Mouse (Mus musculus): ENCODE data around the gene Sh2d7.
"Not testable (repeated sequence)": the region's sequence is repeated elsewhere in the genome, so short reads cannot be mapped to it uniquely, and the experiment has no call there.

The Sh2d7 gene

GRCm38 (mm10) chr9:54547536-54547935 is 8.8 kb downstream of the Sh2d7 start:
- peak; percentile 66 for DNase-seq

DNA sequence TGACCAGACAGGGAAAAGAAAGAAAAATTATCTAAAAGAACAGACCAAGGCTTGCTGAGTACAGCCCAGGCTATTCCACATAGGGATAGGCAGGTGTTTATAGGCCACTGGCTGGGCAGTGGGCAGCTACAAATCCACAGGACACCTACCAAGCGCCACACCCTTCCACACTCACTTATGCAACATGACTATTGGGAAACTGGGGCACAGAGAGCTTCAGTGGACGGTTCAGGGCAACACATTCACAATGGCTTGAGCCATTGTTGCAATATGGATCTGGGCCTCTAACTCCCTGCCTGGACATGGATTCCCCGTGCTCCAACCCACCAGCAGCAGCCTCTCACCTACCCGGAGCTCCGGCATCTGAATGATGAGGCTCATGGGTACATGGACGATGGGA is 10.6 kb downstream of the Sh2d7 start:
- DNase-seq: no peak

GRCm38 (mm10) chr9:54552409-54552808 is 13.6 kb downstream of the Sh2d7 start:
- DNase-seq: peak; percentile 60

- DNase-seq: no peak
These were observed 16.3 kb downstream of the Sh2d7 start for GRCm38 (mm10) chr9:54555044-54555443.

DNA sequence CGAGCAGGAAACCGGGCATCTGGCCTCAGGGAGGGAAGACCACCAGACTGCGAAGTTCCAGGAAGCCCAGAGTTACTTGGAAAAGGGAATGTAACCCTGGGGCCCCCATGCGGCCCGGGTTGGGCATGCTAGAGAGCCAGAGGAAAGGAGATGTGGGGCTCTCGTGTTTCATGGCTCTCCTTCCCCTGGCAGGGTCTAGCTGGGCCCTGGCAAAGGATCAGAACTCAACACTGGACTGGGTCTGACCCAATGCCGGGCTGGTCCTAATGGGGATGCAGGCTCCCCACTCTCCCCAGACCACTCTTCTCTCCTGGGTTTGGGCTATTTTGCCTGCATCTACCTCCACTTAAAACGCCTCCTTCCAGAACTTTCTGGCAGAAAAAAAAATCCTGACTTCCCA is 19.9 kb downstream of the Sh2d7 start:
- no peak for DNase-seq

DNA sequence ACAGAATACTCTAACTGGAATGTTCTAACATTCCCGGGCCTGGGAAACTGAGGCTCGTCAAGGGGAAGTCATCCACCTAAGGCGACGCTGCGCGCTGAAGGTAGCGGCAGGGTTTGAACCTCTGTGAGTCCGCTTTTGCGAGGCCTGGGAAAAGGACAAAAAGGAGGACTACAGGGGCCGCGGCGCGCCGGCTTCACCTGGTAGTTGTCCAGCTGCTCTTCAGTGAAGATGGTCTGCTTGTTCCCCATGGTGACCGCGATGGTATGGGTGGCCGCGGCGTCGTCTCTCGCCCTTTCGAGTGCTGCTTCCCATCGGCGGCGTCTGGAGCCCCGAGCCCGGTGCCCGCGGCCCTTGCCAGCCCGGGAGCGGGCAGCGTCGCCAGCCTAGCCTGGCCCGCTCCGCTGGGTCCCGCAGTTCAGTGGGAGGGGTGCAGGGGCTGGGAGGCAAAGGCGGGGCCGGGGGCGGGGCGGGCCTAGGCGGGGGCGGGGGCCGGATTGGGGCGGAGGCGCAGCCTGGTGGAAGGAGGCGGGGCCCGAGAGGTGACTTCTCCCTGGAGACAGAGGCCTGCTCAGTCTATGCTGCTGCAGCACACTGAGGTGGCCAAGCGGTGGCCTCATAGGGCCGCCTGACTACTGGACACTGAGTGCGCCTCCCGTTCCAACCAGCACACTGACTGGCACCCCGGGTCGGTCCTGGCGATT is 21.1 kb downstream of the Sh2d7 start, which contains the start of gene Cib2:
TSS of gene Cib2 (minus strand) at position 448 of the 701 bp plus-strand sequence.
- peak; percentile 79 for DNase-seq

DNA sequence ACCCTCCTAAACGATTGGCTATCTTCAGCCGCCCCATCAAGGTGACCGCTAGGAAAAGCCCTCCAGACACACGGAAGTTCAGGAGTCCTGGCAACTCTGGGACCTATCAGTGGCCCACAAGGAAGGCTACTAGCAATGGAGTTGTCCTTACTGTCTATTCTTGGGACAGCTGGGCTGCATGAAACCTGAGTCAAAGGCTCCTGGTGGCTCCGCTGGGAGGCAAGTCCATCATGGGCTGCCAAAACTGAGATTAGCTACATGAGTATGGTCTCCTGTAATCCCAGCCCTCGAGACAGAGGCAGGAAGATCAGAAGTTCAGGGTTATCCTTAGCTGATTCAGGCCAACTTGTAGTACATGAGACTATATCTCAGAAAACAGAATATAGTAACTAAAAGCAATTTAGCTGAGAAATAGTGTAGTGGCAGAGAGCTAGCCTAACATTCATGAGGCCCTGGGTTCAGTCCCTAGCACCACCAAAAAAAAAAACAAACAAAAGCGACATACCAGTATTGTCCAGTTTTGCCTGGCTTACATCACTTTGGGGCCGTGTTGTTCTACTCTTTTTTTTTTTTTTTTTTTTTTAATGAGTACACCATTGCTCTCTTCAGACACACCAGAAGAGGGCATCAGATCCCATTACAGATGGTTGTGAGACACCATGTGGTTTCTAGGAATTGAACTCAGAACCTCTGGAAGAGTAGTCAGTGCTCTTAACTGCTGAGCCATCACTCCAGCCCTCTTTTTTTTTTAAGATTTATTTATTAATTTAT is 22.2 kb downstream of the Sh2d7 start:
- DNase-seq: no peak

GRCm38 (mm10) chr9:54566958-54567357 is 28.2 kb downstream of the Sh2d7 start:
- no peak for DNase-seq

GRCm38 (mm10) chr9:54568732-54569131 is 29.9 kb downstream of the Sh2d7 start:
- DNase-seq: no peak

DNA sequence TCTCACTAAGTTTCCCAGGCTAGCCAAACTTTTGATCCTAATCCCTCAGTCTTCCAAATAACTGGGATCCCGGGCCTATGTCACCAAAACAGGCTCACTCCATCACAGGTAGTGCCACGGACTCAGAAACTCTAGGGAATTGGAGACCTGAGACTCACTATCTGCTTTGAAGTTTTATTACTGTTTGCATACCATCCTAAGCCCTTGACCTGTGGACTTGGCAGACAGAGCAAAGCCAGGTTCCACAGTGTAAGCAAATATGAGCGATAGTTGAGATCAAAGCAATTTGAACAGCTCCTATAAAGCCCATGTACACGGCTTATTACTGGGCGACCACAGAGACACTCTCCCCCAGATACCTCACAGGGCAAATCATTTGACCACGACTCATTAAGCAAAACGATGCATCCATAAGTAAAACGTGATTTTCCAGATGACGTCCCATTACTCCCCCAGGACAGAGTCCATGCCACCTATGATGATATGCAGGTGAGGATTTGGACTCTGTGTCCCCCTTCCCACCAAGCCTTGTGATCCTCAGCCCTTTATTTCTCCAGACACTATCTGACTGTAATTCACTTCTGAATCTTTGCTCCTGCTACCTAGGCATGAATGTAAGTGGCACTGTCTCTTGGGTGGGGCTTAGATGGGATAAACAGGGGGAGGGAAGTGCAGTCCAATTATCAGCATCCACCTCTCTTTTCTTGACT is 32.5 kb downstream of the Sh2d7 start:
- no peak for DNase-seq

DNA sequence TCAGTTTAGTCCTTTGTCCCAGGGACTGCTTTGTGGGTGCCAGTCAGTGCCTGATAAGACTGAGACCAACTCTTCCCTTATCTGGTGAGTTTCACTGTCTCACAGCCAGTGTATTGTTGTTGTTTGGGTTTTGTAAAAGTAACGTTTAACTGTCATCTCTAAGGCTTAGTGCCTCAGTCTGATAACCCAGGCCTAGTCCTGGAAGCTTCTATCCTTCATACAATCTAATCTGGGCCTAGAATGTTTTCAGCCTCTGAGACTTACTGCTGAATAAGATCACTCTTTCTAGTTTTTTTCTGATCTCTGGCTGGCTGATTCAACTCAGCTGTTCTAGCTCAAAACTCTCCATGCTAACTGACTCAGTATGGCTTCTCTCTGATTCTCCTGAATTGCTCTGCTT is 44.9 kb downstream of the Sh2d7 start:
- no peak for DNase-seq

- DNase-seq: not testable (repeated sequence)
These were observed 45.3 kb downstream of the Sh2d7 start for GRCm38 (mm10) chr9:54584127-54584526.

- DNase-seq: no peak
These were observed 47.0 kb downstream of the Sh2d7 start for GRCm38 (mm10) chr9:54585839-54586198.

DNA sequence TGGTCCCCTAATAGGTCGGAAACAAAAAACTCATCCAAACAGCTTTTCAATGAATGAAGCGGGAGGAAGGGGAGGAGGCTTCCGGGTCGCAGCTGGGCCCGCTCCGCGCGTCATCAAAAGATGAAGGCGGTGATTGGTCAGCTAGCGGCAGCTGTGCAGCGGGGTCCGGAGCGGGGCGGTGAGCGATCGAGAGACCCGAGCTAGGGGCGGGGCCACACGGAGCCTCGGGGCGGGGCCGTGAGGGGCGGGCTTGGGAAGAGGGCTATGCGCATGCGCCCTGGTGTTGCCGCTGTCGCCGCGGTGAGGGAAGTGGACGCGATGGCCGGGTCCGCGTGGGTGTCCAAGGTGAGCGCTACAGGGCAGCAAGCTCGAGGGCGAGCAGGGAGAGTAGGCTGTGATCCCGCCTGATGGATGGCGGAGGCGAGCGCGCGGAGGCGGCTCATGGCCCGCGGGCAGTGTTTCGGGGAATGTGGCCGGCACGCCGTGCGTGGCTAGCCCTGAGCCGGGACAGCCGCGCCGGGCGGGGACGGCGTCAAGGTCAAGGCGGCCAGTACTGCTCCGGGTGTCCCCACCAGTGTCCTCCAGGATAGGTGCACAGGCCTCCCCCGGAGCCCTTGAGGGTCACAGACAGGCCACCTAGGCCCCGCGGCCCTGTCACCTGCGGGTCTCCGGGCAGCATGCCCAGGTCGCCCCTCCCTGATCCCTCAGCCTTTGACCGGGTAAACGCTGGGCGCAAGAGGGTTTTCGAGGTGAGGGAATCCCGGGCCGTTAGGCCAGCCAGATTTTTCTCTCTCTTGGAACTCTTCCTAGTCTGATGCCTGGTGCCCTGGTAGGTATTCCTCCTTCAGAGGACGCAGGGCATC is 47.6 kb downstream of the Sh2d7 start, which contains the start of gene Idh3a:
TSS of gene Idh3a (plus strand) at position 136 of the 863 bp plus-strand sequence.
- peak; percentile 95 for DNase-seq

- DNase-seq: no peak
These were observed 49.1 kb downstream of the Sh2d7 start for GRCm38 (mm10) chr9:54587863-54588262.

- DNase-seq: not testable (repeated sequence)
These were observed 54.9 kb downstream of the Sh2d7 start for GRCm38 (mm10) chr9:54593652-54594051.

Measured in cerebellum, adult 11 months (tissue).